Mouse (Mus musculus) kidney, adult 2 months (tissue): ENCODE results near the gene Tdo2. TPM values are rescaled to one million over a fixed set of nuclear protein-coding genes. Genes with fewer than 3 reads are reported as not detected.

Experiments used
- DNase-seq: peaks from one replicate; pipeline ENCODE4 v3.0.0; 2021
- H3K27ac ChIP-seq: fragments of 200-500 bp; 2 replicates; pipeline ENCODE4 v1.5.1; 2012; ENCODE audit warnings: low read depth, low read length, control low read depth, inconsistent platforms; ENCODE audit not compliant: insufficient read depth
- H3K27me3 ChIP-seq: fragments of 200-500 bp; replicated peaks from 2 replicates; pipeline ENCODE4 v1.6.1; 2012; ENCODE audit warnings: mild to moderate bottlenecking, moderate library complexity, low read length, inconsistent platforms; ENCODE audit not compliant: control insufficient read depth, insufficient read depth
- H3K36me3 ChIP-seq: fragments of 200-500 bp; 2 replicates; pipeline ENCODE4 v1.6.1; 2012; ENCODE audit warnings: mild to moderate bottlenecking, moderate library complexity, low read length, inconsistent platforms; ENCODE audit not compliant: control insufficient read depth, insufficient read depth
- H3K4me1 ChIP-seq: fragments of 200-500 bp; 2 replicates; pipeline ENCODE4 v1.6.1; 2011; ENCODE audit warnings: low read length; ENCODE audit not compliant: control insufficient read depth, insufficient read depth
- H3K4me3 ChIP-seq: fragments of 200-500 bp; 2 replicates; pipeline ENCODE4 v1.5.1; 2011; ENCODE audit warnings: mild to moderate bottlenecking, low read depth, low read length, control low read depth; ENCODE audit not compliant: insufficient read depth
- CTCF ChIP-seq: fragments of 200-500 bp; conservative IDR thresholded peaks from 2 replicates; pipeline ENCODE4 v1.5.1; 2011; ENCODE audit warnings: low read depth, mild to moderate bottlenecking, control low read depth, low read length, moderate library complexity, mixed read lengths; ENCODE audit not compliant: insufficient read depth, insufficient read length
- POLR2A ChIP-seq: fragments of 200-500 bp; IDR thresholded peaks from one replicate; pipeline ENCODE4 v1.6.1; 2011; ENCODE audit warnings: low read depth, low read length, control low read depth
- WGBS: fragments of 180-500 bp; shearing (Covaris S2); methylation state at CpG from one replicate; pipeline ENCODE4 v1.1.7; 2018; 5-methylcytosine and 5-hydroxymethylcytosine counted together
- polyA plus RNA-seq: library from polyadenylated mRNA; depleted of rRNA; stranded (reverse); fragments of >200 nt; gene quantifications from 2 replicates; pipeline ENCODE4 v1.2.3, GENCODE M21; 2012; rRNA removed

Tdo2 gene
- polyA plus RNA-seq, 1 experiment = not detected

- DNase-seq = no peak
- TF ChIP-seq POLR2A = no peak
- no peak for TF ChIP-seq CTCF
- 92% methylated on average over 3 of the region's 3 CpGs for WGBS
- Histone ChIP-seq H3K27me3 (no peaks in the 10 kb centered on the region), H3K27ac (no peak overlapping the region), H3K4me3 (no peak overlapping the region), H3K4me1 (no peaks in the 10 kb centered on the region), H3K36me3 (no peaks in the 10 kb centered on the region)
These were observed 58.6 kb downstream of the Tdo2 start for GRCm38 (mm10) chr3:81917354-81917935.

- H3K4me1 ChIP-seq = no peaks in the 10 kb centered on the region
- DNase-seq = no peak
- WGBS = 82% methylated on average over 5 of the region's 5 CpGs
These were observed 59.8 kb downstream of the Tdo2 start for GRCm38 (mm10) chr3:81916030-81916686.

GRCm38 (mm10) chr3:81910286-81911036, 65.5 kb downstream of the Tdo2 start:
- TF ChIP-seq POLR2A = no peak
- no peaks in the 10 kb centered on the region for H3K4me1 ChIP-seq
- H3K36me3 ChIP-seq = no peaks in the 10 kb centered on the region
- no peak overlapping the region for H3K4me3 ChIP-seq
- H3K27ac ChIP-seq = no peak overlapping the region
- no peaks in the 10 kb centered on the region for H3K27me3 ChIP-seq
- WGBS = 51% methylated on average over 6 of the region's 6 CpGs
- no peak for DNase-seq

More at GRCm38 (mm10) chr3:81916030-81916686, 59.8 kb downstream of the Tdo2 start:
- Histone ChIP-seq H3K27me3 (no peaks in the 10 kb centered on the region), H3K27ac (no peak overlapping the region), H3K4me3 (no peak overlapping the region), H3K36me3 (no peaks in the 10 kb centered on the region)
- no peak for TF ChIP-seq CTCF
- TF ChIP-seq POLR2A = no peak

Other genes with a start within 250 kb of the Tdo2 start
- 11.2 and 13.7 TPM in 2 replicates for gene Ctso, start 43.6 kb downstream of the Tdo2 start, polyA plus RNA-seq
- not detected in 2 replicates for gene Asic5, start 6.1 kb upstream of the Tdo2 start, polyA plus RNA-seq
- gene Gucy1b1, start 98.5 kb upstream of the Tdo2 start, polyA plus RNA-seq = 5.3 and 6.7 TPM in 2 replicates
- gene Gucy1a1, start 169.6 kb upstream of the Tdo2 start, polyA plus RNA-seq = 13.1 and 14.8 TPM in 2 replicates